Mouse (Mus musculus): ENCODE data around the gene Olfr695. TPM values are rescaled to one million over a fixed set of nuclear protein-coding genes. Genes with fewer than 3 reads are reported as not detected.
"Not testable (repeated sequence)": the region's sequence is repeated elsewhere in the genome, so short reads cannot be mapped to it uniquely, and the experiment has no call there.

Gene Olfr695
- not detected in 2 replicates for total RNA-seq (2021)
- long read RNA-seq, result 0 reads

GRCm38 (mm10) chr7:106716296-106716695 is at the start of gene Olfr695:
Gene Olfr695 (minus strand): TSS chr7:106716396.
- no peak for DNase-seq

- not testable (repeated sequence) for DNase-seq
Measured at GRCm38 (mm10) chr7:106761008-106761407, 44.8 kb upstream of the Olfr695 start.

- DNase-seq, result no peak
Measured at GRCm38 (mm10) chr7:106758800-106759199, 42.6 kb upstream of the Olfr695 start.

GRCm38 (mm10) chr7:106755297-106755696 is 39.1 kb upstream of the Olfr695 start, which contains the start of gene Olfr698:
Gene Olfr698 (minus strand): TSS chr7:106755397.
- DNase-seq, result no peak

GRCm38 (mm10) chr7:106745811-106746210 is 29.6 kb upstream of the Olfr695 start:
- DNase-seq, result no peak

- no peak for DNase-seq
Measured at GRCm38 (mm10) chr7:106742343-106742742, 26.1 kb upstream of the Olfr695 start, which contains the start of gene Olfr697. Gene Olfr697 (minus strand): TSS chr7:106742443.

GRCm38 (mm10) chr7:106737028-106737427 is 20.8 kb upstream of the Olfr695 start:
- DNase-seq, result no peak

- no peak for DNase-seq
Measured at GRCm38 (mm10) chr7:106733717-106734116, 17.5 kb upstream of the Olfr695 start.

- not testable (repeated sequence) for DNase-seq
Measured at GRCm38 (mm10) chr7:106725654-106726053, 9.5 kb upstream of the Olfr695 start.

- DNase-seq, result no peak
Measured at GRCm38 (mm10) chr7:106711463-106711862, 4.7 kb downstream of the Olfr695 start.

- not testable (repeated sequence) for DNase-seq
Measured at GRCm38 (mm10) chr7:106707705-106708104, 8.5 kb downstream of the Olfr695 start.

GRCm38 (mm10) chr7:106696891-106697290 is 19.3 kb downstream of the Olfr695 start:
- no peak for DNase-seq

- DNase-seq, result no peak
Measured at GRCm38 (mm10) chr7:106692976-106693375, 23.2 kb downstream of the Olfr695 start.

- no peak for DNase-seq
Measured at GRCm38 (mm10) chr7:106691714-106692113, 24.5 kb downstream of the Olfr695 start, which contains the start of gene Olfr694. Gene Olfr694 (minus strand): TSS chr7:106691814.

- no peak for DNase-seq
Measured at GRCm38 (mm10) chr7:106685382-106685781, 30.8 kb downstream of the Olfr695 start.

GRCm38 (mm10) chr7:106680484-106680883 is 35.7 kb downstream of the Olfr695 start, which contains the start of gene Olfr693:
Gene Olfr693 (minus strand): TSS chr7:106680584.
- DNase-seq, result no peak

Other genes starting within 250 kb of the Olfr695 start
- not detected in 2 replicates for gene Olfr693, start 35.8 kb downstream of the Olfr695 start, total RNA-seq (2021)
- gene Olfr694, start 24.6 kb downstream of the Olfr695 start, total RNA-seq (2021), result not detected in 2 replicates
- gene Olfr697, start 26.0 kb upstream of the Olfr695 start, total RNA-seq (2021), result not detected in 2 replicates
- not detected in 2 replicates for gene Olfr698, start 39.0 kb upstream of the Olfr695 start, total RNA-seq (2021)
- not detected in 2 replicates for gene Olfr699, start 76.8 kb upstream of the Olfr695 start, total RNA-seq (2021)
- not detected in 2 replicates for gene Olfr700, start 92.4 kb upstream of the Olfr695 start, total RNA-seq (2021)
- gene Olfr701, start 97.7 kb upstream of the Olfr695 start, total RNA-seq (2021), result not detected in 2 replicates
- gene Olfr702, start 117.5 kb upstream of the Olfr695 start, total RNA-seq (2021), result not detected in 2 replicates
- gene Olfr703, start 127.0 kb upstream of the Olfr695 start, total RNA-seq (2021), result not detected in 2 replicates
- not detected in 2 replicates for gene Olfr704, start 146.8 kb upstream of the Olfr695 start, total RNA-seq (2021)
- not detected in 2 replicates for gene Olfr705, start 160.5 kb upstream of the Olfr695 start, total RNA-seq (2021)
- gene Olfr706, start 171.8 kb upstream of the Olfr695 start, total RNA-seq (2021), result not detected in 2 replicates
- gene Olfr707, start 184.8 kb upstream of the Olfr695 start, total RNA-seq (2021), result not detected in 2 replicates
- gene Olfr1532-ps1, start 191.6 kb upstream of the Olfr695 start, total RNA-seq (2021), result not detected in 2 replicates
- 0.06 TPM in 1 of 2 replicates, not detected in the other for gene Olfr709-ps1, start 215.8 kb upstream of the Olfr695 start, total RNA-seq (2021)
- gene Olfr710, start 231.9 kb upstream of the Olfr695 start, total RNA-seq (2021), result not detected in 2 replicates
- gene Olfr6, start 247.5 kb upstream of the Olfr695 start, total RNA-seq (2021), result not detected in 2 replicates